Mouse (Mus musculus): Measurements from ENCODE around the gene Klhl24.

DNA sequence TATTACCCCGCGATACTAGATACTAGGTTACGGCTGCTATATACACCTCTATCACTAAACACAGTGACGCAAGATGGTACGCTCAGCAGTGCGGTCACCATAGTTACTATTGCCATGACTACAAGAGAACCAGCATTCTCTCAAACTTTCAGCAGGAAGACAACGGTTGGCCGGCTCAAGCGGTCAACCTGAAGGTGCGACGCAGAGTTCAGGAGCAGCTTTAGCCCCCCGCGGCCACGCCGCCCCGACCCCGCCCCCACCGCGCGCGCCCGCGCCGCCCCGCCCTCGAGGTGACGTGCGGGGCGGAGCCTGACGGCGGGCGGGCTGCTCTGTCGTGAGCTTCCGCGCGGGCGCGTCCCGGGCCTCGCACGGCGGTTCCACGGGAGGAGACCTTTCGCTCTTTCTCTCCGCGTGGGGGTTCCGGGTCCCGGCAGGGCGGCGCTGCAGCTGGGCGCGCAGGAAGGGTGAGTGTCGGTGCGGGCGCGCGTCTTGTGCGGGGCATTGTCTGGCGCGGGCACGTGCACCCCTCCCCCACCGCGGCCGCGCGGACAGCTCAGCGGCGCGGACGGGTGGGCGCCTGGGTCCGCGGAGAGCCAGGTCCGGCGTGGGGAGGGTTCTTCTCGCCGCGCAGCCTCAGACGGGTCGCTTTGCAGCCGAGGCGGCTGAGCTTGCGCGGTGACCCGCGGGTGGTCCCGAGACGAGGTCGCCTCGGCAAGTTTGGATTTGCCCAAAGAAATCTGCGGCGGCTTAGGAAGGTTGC lies 43.6 kb downstream of the Klhl24 start, which contains the start of gene Yeats2:
- TF ChIP-seq CTCF (IDR thresholded peaks at IDR 0.05) (peak; percentile 38; the same call in 1 of the 2 replicates), EP300 (IDR thresholded peaks at IDR 0.05) (no peak)
